Mouse (Mus musculus): ENCODE measurements around the gene Kdm4a. TPM values are rescaled to one million over a fixed set of nuclear protein-coding genes. Genes with fewer than 3 reads are reported as not detected.

Kdm4a gene
- 2.4 TPM for polyA plus RNA-seq (2014; fragmentation: Illumina TruSeq; extraction: RNeasy Lipid Tissue Mini Kit (QIAGEN cat#74804); ENCODE audit: low replicate concordance)

GRCm38 (mm10) chr4:118179467-118180300, at the start of gene Kdm4a:
Gene Kdm4a, minus strand, starts transcription at chr4:118180043.

GRCm38 (mm10) chr4:118134485-118135365, 45.1 kb downstream of the Kdm4a start, which contains the start of gene St3gal3:
Gene St3gal3, minus strand, starts transcription at chr4:118134914.

Other genes with a start within 250 kb of the Kdm4a start
- 0.33 TPM for gene St3gal3, start 45.1 kb downstream of the Kdm4a start, polyA plus RNA-seq (2014; fragmentation: Illumina TruSeq; extraction: RNeasy Lipid Tissue Mini Kit (QIAGEN cat#74804); ENCODE audit: low replicate concordance)
- 4.3 TPM for gene Ptprf, start 111.4 kb upstream of the Kdm4a start, polyA plus RNA-seq (2014; fragmentation: Illumina TruSeq; extraction: RNeasy Lipid Tissue Mini Kit (QIAGEN cat#74804); ENCODE audit: low replicate concordance)
- gene Szt2, start 229.2 kb upstream of the Kdm4a start, polyA plus RNA-seq (2014; fragmentation: Illumina TruSeq; extraction: RNeasy Lipid Tissue Mini Kit (QIAGEN cat#74804); ENCODE audit: low replicate concordance): 0.22 TPM
- gene Med8, start 229.3 kb upstream of the Kdm4a start, polyA plus RNA-seq (2014; fragmentation: Illumina TruSeq; extraction: RNeasy Lipid Tissue Mini Kit (QIAGEN cat#74804); ENCODE audit: low replicate concordance): 40.3 TPM
- 22.9 TPM for gene Elovl1, start 248.1 kb upstream of the Kdm4a start, polyA plus RNA-seq (2014; fragmentation: Illumina TruSeq; extraction: RNeasy Lipid Tissue Mini Kit (QIAGEN cat#74804); ENCODE audit: low replicate concordance)

All from small intestine, adult 10 weeks (tissue).